Mouse (Mus musculus): ENCODE data around the gene Selenom. TPM values are rescaled to one million over a fixed set of nuclear protein-coding genes. Genes with fewer than 3 reads are reported as not detected.

Selenom gene
- polyA plus RNA-seq, 1 experiment, result 19.6 TPM

DNA sequence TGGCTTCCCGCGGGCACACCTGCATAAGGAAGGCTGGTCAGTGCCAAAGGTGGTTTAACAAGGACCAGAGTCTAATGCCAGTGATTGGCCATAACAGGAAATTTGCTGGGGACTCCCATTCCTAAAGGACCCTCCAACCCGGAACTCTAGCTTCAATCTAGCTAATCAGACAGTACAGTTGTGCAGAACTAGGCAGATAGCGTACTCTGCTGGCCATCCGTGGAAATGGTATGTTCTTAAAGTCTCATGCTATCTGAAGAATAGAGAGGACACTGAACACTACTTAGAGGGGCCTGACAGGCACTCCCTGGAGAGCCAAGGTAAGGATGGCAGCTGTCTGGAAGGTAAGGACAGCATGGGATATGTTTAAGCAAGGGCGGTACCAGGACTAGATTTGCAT is 17.1 kb downstream of the Selenom start:
- TF ChIP-seq CTCF (IDR thresholded peaks at IDR 0.05; ENCODE audit: low read depth, low read length) (no peak), EP300 (IDR thresholded peaks at IDR 0.05; ENCODE audit: insufficient read depth, low read depth, low read length) (no peak), POLR2A (IDR thresholded peaks at IDR 0.05; ENCODE audit: insufficient read depth, low read length) (no peak)
- H3K4me3 ChIP-seq (ENCODE audit: low read depth, low read length), result no peak overlapping the region
- no peaks in the 10 kb centered on the region for H3K9me3 ChIP-seq (replicated peaks; ENCODE audit: control insufficient read depth, insufficient read depth, low read length, poor library complexity, severe bottlenecking)
- H3K4me1 ChIP-seq (ENCODE audit: control insufficient read depth, insufficient read depth, low read length), result no peaks in the 10 kb centered on the region
- peaks cover 26% of the 10 kb centered on the region for H3K36me3 ChIP-seq (ENCODE audit: control insufficient read depth, insufficient read depth, low read length, poor library complexity, severe bottlenecking)
- H3K27me3 ChIP-seq (ENCODE audit: control insufficient read depth, insufficient read depth, low read length, poor library complexity, severe bottlenecking), result no peaks in the 10 kb centered on the region
- no peak overlapping the region for H3K27ac ChIP-seq (ENCODE audit: insufficient read depth, low read length)
- H3K9ac ChIP-seq (ENCODE audit: low read depth, poor library complexity, severe bottlenecking), result no peak overlapping the region

DNA sequence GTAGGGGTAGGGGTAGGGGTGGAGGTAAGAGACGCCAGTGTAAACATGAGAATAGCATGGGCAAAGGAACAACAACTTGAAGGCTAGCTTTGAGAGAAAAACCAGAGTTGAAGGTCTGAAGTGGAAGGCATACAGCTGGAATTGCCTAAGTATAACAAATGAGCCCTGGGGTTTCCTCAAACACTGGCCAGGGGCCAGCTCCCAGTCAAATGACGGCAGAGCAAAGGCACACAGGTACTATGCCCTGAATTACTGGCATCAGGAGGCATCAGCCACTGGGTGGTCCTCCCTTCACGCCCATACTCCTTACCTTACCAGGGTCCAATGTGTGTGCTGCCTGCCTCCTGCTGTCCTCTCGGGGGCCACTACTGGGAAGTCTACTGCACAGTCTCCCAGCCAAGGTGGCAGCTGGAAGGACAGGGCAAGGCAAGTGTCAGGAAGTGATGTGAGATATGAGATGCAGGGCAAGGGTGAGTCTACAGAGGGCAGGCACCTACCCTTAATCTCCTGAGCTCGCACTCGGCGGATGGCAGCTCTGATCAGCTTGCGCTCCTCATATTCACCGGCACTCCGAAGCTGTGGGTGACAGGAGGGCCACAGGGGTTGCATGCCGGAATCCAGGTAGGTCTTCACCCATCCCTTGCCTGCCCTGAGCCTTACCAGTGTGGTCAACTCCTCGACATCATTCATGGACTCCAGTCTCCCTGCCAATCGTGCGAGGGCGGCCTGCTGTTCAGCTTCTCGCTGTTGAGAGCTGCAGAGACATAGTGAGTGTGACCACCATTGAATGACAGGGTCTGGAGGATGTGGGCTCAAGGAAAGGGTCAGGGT is 17.8 kb downstream of the Selenom start:
- no peak overlapping the region for H3K4me3 ChIP-seq (ENCODE audit: low read depth, low read length)
- peaks cover 26% of the 10 kb centered on the region for H3K36me3 ChIP-seq (ENCODE audit: control insufficient read depth, insufficient read depth, low read length, poor library complexity, severe bottlenecking)
- no peaks in the 10 kb centered on the region for H3K4me1 ChIP-seq (ENCODE audit: control insufficient read depth, insufficient read depth, low read length)
- H3K27ac ChIP-seq (ENCODE audit: insufficient read depth, low read length), result no peak overlapping the region
- H3K9ac ChIP-seq (ENCODE audit: low read depth, poor library complexity, severe bottlenecking), result no peak overlapping the region
- no peaks in the 10 kb centered on the region for H3K27me3 ChIP-seq (ENCODE audit: control insufficient read depth, insufficient read depth, low read length, poor library complexity, severe bottlenecking)
- TF ChIP-seq EP300 (IDR thresholded peaks at IDR 0.05; ENCODE audit: insufficient read depth, low read depth, low read length) (no peak), POLR2A (IDR thresholded peaks at IDR 0.05; ENCODE audit: insufficient read depth, low read length) (no peak)
- H3K9me3 ChIP-seq (replicated peaks; ENCODE audit: control insufficient read depth, insufficient read depth, low read length, poor library complexity, severe bottlenecking), result no peaks in the 10 kb centered on the region

DNA sequence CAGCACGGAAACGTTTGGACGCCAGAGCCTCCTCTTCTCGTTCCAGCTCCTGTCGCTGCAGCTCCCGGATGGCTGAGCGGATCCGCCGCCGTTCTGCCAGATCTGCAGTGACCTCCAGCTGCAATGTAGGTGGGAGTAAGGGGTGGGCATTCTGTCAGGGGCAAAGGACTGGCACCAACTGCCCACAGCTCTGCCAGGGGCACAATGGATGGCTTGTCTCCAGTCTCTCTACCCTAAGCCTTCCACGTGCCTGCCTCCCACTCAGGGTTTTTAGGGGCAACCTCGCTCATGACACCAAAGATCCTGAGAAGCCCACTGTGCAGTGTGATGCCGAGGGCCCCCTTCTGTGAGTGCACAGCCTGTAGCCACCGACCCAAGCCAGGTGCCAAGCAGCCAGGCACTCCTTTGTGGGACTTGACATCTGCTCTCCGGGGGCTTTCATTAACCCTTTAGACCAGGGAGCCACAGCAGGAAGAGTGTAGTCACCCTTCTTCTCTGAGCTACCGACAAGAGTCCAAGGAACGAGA is 19.0 kb downstream of the Selenom start:
- H3K9ac ChIP-seq (ENCODE audit: low read depth, poor library complexity, severe bottlenecking), result no peak overlapping the region
- TF ChIP-seq POLR2A (IDR thresholded peaks at IDR 0.05; ENCODE audit: insufficient read depth, low read length) (no peak), EP300 (IDR thresholded peaks at IDR 0.05; ENCODE audit: insufficient read depth, low read depth, low read length) (no peak), CTCF (IDR thresholded peaks at IDR 0.05; ENCODE audit: low read depth, low read length) (no peak)
- no peaks in the 10 kb centered on the region for H3K4me1 ChIP-seq (ENCODE audit: control insufficient read depth, insufficient read depth, low read length)
- H3K27me3 ChIP-seq (ENCODE audit: control insufficient read depth, insufficient read depth, low read length, poor library complexity, severe bottlenecking), result no peaks in the 10 kb centered on the region
- no peaks in the 10 kb centered on the region for H3K9me3 ChIP-seq (replicated peaks; ENCODE audit: control insufficient read depth, insufficient read depth, low read length, poor library complexity, severe bottlenecking)
- no peak overlapping the region for H3K27ac ChIP-seq (ENCODE audit: insufficient read depth, low read length)
- peaks cover 24% of the 10 kb centered on the region for H3K36me3 ChIP-seq (ENCODE audit: control insufficient read depth, insufficient read depth, low read length, poor library complexity, severe bottlenecking)
- no peak overlapping the region for H3K4me3 ChIP-seq (ENCODE audit: low read depth, low read length)

DNA sequence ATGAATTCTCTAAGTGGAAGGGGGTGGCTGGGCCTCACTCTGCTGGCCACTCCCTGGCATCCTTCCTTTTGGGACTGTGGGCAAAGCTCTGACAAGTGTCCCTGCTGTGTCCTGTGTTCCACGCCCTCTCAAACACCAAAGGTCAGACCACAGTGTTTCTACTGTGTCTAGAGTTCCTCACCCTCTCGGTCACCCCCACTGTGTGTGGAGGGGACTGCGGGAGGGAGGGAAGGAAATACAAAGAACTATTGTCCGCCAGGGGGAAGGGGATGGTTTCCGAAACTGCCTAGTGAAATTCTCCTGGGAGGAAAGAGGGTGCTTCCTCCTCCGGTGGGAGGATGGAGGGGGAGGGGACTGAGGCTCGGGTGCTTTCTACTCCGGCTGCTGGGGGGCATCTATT is 20.5 kb downstream of the Selenom start:
- Histone ChIP-seq H3K9ac (ENCODE audit: low read depth, poor library complexity, severe bottlenecking) (no peak overlapping the region), H3K4me3 (ENCODE audit: low read depth, low read length) (no peak overlapping the region), H3K36me3 (ENCODE audit: control insufficient read depth, insufficient read depth, low read length, poor library complexity, severe bottlenecking) (peaks cover 17% of the 10 kb centered on the region), H3K4me1 (ENCODE audit: control insufficient read depth, insufficient read depth, low read length) (no peaks in the 10 kb centered on the region), H3K27me3 (ENCODE audit: control insufficient read depth, insufficient read depth, low read length, poor library complexity, severe bottlenecking) (no peaks in the 10 kb centered on the region), H3K27ac (ENCODE audit: insufficient read depth, low read length) (no peak overlapping the region), H3K9me3 (replicated peaks; ENCODE audit: control insufficient read depth, insufficient read depth, low read length, poor library complexity, severe bottlenecking) (no peaks in the 10 kb centered on the region)
- TF ChIP-seq POLR2A (IDR thresholded peaks at IDR 0.05; ENCODE audit: insufficient read depth, low read length), result no peak
- TF ChIP-seq CTCF (IDR thresholded peaks at IDR 0.05; ENCODE audit: low read depth, low read length), result no peak
- TF ChIP-seq EP300 (IDR thresholded peaks at IDR 0.05; ENCODE audit: insufficient read depth, low read depth, low read length), result no peak

DNA sequence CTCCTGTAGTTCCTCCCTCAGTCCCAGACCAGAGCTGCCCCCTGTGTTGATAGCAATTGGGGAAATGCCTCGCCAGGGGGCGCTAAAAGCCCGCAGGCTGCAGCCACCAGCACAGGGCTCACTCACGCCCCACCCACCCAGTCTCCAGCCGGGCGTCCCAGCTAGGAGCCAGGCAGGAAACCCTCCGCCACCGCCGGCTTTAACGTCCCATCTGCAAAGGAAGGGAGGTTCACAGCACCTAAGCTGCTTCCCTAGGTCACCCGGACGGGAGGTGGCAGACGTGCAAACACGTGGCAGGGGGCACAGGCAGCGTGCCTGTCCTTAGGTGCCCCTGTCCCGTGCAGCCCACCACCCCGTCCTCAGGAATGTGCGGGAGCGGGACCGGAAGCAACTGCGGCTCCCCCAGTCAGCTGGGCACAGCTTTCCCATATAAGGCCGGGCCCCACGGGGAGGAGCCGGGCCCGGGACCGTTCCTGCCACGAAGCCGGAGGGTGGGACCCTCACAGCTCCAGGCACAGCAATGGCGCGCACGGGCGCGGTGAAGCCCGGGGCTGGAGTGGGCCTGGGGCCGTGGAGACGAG is 21.0 kb downstream of the Selenom start:
- no peak for TF ChIP-seq POLR2A (IDR thresholded peaks at IDR 0.05; ENCODE audit: insufficient read depth, low read length)
- TF ChIP-seq EP300 (IDR thresholded peaks at IDR 0.05; ENCODE audit: insufficient read depth, low read depth, low read length), result peak; percentile 5; the same call in 1 of the 2 replicates
- peak; percentile 84 for TF ChIP-seq CTCF (IDR thresholded peaks at IDR 0.05; ENCODE audit: low read depth, low read length)
- Histone ChIP-seq H3K27me3 (ENCODE audit: control insufficient read depth, insufficient read depth, low read length, poor library complexity, severe bottlenecking) (no peaks in the 10 kb centered on the region), H3K4me1 (ENCODE audit: control insufficient read depth, insufficient read depth, low read length) (no peaks in the 10 kb centered on the region), H3K27ac (ENCODE audit: insufficient read depth, low read length) (peak overlapping the region; percentile 19; the same call in 1 of the 2 replicates), H3K4me3 (ENCODE audit: low read depth, low read length) (peak overlapping the region; percentile 83), H3K9me3 (replicated peaks; ENCODE audit: control insufficient read depth, insufficient read depth, low read length, poor library complexity, severe bottlenecking) (no peaks in the 10 kb centered on the region), H3K36me3 (ENCODE audit: control insufficient read depth, insufficient read depth, low read length, poor library complexity, severe bottlenecking) (peaks cover 14% of the 10 kb centered on the region; the same call in 1 of the 2 replicates), H3K9ac (ENCODE audit: low read depth, poor library complexity, severe bottlenecking) (peak overlapping the region; percentile 43)

DNA sequence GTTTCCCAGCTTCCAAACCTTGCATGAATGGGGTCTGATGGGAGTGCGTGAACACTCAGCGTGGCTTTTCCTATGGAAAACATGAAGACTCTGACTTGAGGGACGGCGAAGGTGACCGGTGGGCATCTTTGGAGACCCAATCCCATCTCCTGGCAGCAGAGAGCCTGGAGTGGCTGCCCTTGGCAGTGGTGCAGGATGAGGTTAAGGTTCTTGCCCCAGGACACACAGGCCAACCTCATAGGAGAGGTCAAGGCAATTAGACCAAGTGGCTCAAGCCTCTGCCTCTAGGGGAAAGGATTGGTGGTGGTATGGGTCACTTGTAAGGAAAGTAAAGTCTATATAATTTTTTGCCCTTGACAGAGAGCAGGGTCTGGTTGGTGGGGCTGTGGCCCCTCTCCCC is 21.6 kb downstream of the Selenom start:
- Histone ChIP-seq H3K9me3 (replicated peaks; ENCODE audit: control insufficient read depth, insufficient read depth, low read length, poor library complexity, severe bottlenecking) (no peaks in the 10 kb centered on the region), H3K27me3 (ENCODE audit: control insufficient read depth, insufficient read depth, low read length, poor library complexity, severe bottlenecking) (no peaks in the 10 kb centered on the region), H3K36me3 (ENCODE audit: control insufficient read depth, insufficient read depth, low read length, poor library complexity, severe bottlenecking) (peaks cover 9% of the 10 kb centered on the region; the same call in 1 of the 2 replicates), H3K4me1 (ENCODE audit: control insufficient read depth, insufficient read depth, low read length) (no peaks in the 10 kb centered on the region), H3K4me3 (ENCODE audit: low read depth, low read length) (peak overlapping the region; percentile 83), H3K27ac (ENCODE audit: insufficient read depth, low read length) (0 out of 2 replicates have a peak overlapping the region, but pooled peaks have one; percentile 2), H3K9ac (ENCODE audit: low read depth, poor library complexity, severe bottlenecking) (peak overlapping the region; percentile 43)
- TF ChIP-seq EP300 (IDR thresholded peaks at IDR 0.05; ENCODE audit: insufficient read depth, low read depth, low read length) (no peak), POLR2A (IDR thresholded peaks at IDR 0.05; ENCODE audit: insufficient read depth, low read length) (no peak), CTCF (IDR thresholded peaks at IDR 0.05; ENCODE audit: low read depth, low read length) (no peak)

Measured in ES-Bruce4 (cell line).